Mouse (Mus musculus) layer of hippocampus, postnatal 36 days (tissue): ENCODE results near the gene Med21. TPM values are rescaled to one million over a fixed set of nuclear protein-coding genes. Genes with fewer than 3 reads are reported as not detected.

Source experiments
- DNase-seq, 2 experiments: peaks; one replicate each; pipeline ENCODE4 v3.0.0; 2022
- total RNA-seq, 2 experiments: library from RNA; stranded (reverse); gene quantifications; 2 replicates each; pipeline ENCODE4 v1.2.3; 2021

The Med21 gene
- total RNA-seq, 2 experiments from 2014 or later, result 47.3 to 49.8 TPM

DNA sequence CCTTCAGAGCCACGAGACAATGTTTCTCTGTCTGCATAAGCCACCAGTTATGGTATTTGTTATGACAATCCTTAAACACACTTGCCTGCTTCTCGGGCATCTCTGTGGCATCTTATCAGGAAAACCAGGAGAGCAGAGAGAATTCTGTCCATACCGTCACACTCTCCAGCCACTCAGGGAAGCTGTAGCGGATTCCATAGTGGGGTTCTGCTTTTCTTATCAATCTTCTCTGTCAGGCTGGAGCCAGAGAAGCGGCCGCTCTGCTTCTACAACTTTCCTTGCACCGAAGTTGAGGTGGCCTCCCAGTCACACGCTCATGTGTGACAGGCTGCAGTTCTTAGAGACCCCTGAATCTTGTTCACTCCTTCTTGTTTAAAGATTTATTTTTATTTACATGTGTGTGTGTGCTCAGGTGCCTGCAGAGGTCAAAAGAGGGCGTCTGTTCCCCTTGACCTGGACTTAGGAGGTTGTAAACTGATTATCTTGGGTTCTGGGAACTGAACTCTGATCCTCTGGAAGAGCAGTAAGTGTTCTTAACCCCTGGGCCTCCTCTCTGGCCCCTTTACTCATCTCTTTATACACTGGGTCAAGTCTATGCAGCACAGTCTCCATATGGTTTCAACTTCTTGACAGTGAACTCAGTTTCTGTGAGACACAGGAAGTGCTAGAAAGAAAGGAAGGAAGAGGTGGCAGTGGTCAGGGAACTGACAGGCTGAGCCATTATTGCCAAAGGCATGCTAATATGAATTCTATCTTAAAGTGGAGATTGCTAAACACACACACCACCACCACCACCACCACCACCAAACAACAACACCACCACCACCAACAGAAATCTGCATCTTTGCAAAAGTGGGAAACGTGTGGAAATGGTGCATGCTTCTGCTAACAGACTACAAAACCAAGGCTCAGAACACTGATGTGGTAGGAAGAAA is 36.1 kb downstream of the Med21 start:
- DNase-seq, result no peak

DNA sequence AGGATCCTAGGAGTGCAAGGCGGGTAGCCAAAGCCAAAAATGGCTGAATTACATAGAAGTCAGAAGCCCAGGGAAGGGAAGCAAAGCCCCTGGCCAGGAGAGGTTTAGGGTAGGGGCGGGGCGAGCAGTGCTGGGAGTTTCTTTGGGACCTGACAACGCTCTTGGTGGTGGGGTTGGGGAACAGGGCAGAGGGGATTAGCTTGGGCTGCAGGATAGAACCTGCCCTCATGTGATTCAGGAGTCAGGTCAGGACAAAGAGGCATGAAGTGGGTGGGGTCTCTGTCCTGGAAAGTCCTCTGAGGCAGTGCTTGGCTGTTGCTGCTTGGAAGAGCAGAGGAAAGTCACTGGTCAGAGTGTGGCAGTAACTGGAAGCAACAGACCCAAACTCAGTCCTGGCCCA is 41.5 kb downstream of the Med21 start:
- no peak for DNase-seq

DNA sequence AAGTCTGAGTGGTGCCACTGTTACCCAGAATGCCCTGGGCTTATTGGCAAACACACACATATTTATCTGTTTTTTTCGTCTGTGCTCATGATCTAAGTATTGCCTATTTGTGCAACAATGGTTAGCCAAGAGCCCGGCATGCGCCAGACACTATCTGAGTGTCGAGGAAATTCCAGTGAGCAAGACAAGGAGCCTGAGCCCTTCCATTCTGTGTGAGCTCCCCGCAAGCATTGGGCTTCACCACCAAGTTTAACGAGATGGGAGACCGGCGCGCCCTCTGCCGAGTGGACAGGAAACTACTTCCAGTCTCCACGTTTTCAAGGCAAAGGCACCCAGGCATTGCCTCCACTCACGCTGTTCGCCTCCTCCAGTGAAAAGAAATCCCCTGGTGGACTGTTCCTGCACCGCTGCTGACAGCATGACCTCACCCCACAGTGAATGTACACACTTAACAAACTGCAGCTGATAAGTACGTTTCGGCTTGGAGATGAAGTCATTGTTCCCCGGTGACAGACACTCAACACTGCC is 43.5 kb downstream of the Med21 start:
- DNase-seq, result no peak

DNA sequence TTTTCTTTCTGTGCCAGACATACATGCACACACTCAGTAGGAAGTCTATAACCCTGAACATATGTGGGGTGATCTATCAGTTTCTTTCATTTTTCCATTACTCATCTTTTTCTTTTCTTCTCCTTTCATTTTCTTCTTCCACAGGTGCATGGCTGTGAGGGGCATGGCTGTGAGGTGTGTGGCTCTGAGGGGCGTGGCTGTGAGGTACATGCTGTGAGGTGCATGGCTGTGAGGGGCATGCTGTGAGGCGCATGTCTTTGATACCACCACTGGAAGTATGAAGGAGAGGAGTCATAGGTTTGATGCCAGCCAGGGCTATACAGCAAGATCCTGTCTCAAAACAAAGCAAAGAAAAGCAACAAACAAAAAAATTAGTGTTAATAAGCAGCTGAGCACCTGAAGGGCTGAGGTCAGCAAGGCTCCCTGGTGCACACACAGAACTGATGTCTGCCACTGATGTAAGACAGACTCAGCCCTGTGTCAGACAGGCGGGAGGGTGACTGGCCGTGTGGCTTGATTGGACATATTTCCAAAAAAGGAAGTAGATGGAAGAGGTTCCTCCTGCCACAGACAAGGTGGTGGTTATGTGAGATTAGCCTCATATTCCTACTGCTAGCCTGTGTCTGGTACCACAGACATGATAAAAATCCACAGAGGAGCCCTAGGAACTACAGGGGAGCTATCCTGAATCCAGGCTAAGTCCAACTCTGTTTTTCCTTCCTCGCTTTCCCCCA is 44.3 kb downstream of the Med21 start:
- DNase-seq, result no peak

DNA sequence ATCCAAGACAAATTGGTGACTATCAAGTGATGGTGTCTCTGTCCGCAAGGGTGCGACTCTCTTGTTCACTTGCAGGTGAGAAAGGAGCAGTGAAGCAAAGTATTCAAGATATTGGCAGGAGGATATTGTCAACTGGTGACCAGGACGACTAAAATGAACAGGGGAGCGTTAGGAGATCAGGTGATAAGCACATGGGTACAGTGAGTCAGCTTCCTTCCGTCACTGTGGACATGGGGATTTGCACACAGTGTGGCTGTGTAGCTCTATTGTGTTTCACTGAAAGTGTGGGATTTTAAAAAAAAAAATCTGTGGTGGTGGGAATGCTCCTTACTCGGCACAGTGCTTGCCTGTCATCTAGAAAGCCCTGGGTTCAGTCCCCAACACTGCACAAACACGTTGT is 45.7 kb downstream of the Med21 start:
- DNase-seq, result no peak

DNA sequence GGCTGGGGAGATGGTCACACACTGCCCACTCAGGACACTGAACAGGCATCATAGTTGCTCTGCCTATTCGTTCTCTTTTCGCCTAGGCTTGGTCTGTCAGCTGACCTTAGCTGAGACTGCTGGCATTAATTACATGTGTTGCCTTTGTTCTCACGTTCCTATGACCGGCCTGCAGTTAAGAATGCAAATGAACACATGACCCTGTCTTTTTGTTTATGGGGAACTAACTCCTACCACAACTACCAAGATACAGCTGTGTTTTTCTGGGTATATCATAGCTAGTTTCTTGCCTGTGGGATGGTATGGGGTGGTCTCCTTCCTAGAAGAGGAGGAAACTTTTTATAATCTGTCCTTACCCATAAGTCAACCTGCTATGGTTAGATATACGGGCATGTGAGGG is 46.5 kb downstream of the Med21 start:
- DNase-seq, result no peak

DNA sequence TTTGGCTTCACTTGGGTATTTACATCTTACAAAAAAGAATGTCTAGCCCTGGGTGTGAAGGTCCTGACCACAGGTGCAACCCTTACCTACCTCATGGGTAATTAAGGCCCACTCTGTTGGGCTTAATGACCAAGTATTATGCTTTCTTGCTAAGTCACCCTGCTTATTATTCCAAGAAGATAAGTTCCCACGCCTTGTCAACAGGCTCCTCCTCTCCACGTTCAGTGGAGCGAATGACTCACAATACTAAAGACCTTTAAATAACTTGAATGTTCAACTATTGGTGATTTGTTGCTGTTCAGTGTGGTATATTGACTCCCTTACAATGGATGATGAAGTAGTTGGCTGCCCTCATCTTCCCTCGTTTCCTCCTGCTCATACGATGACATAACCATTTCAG is 55.4 kb downstream of the Med21 start:
- no peak for DNase-seq

DNA sequence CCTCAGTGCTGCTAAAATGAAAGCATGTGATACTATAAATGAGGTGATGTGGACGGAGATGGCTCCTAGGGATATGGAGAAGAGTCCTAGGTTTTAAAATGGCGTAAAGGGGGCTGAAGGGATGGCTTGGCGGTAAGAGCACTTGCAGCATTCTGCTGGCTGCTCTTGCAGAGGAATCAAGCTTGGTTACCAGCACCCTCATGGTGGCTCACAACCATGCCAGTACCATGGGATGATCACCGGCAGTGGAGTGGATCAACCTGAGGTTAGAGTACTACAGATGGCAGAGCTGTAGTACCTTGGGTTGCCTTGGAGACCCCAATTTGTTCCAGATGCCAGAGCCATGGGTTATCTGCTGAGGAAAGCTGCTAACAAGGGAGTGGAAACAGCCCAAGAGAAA is 56.0 kb downstream of the Med21 start:
- no peak for DNase-seq

Other genes with a start within 250 kb of the Med21 start
- gene Itpr2, start 140.3 kb upstream of the Med21 start, total RNA-seq, result 10 to 100 TPM; 15.7 to 21.3 TPM
- gene Fgfr1op2, start 65.3 kb upstream of the Med21 start, total RNA-seq, result 100 to 1,000 TPM; 109 to 114 TPM
- 10 to 100 TPM; 41.1 to 51.9 TPM for gene Ints13, start 64.7 kb upstream of the Med21 start, total RNA-seq
- 10 to 100 TPM; 41.3 to 42.0 TPM for gene Tm7sf3, start 277 bp downstream of the Med21 start, total RNA-seq
- gene Stk38l, start 82.4 kb downstream of the Med21 start, total RNA-seq, result 10 to 100 TPM; 21.3 to 23.3 TPM
- gene Arntl2, start 153.5 kb downstream of the Med21 start, total RNA-seq, result 10 to 100 TPM in 1 of 2 experiments, 1 to 10 TPM in 1; 7.6 to 11.1 TPM
- not detected for gene Smco2, start 207.6 kb downstream of the Med21 start, total RNA-seq
- gene Ppfibp1, start 245.9 kb downstream of the Med21 start, total RNA-seq, result 10 to 100 TPM; 41.2 to 44.2 TPM